Mouse (Mus musculus) kidney, adult 2 months (tissue): ENCODE data around the gene Sirpb1c. TPM values are rescaled to one million over a fixed set of nuclear protein-coding genes. Genes with fewer than 3 reads are reported as not detected.
"Not testable (repeated sequence)": the region's sequence is repeated elsewhere in the genome, so short reads cannot be mapped to it uniquely, and the experiment has no call there.

Experiments
- DNase-seq: peaks from one replicate; pipeline ENCODE4 v3.0.0; 2021
- H3K27ac ChIP-seq: fragments of 200-500 bp; 2 replicates; pipeline ENCODE4 v1.5.1; 2012; ENCODE audit warnings: low read depth, low read length, control low read depth, inconsistent platforms; ENCODE audit not compliant: insufficient read depth
- H3K27me3 ChIP-seq: fragments of 200-500 bp; replicated peaks from 2 replicates; pipeline ENCODE4 v1.6.1; 2012; ENCODE audit warnings: mild to moderate bottlenecking, moderate library complexity, low read length, inconsistent platforms; ENCODE audit not compliant: control insufficient read depth, insufficient read depth
- H3K36me3 ChIP-seq: fragments of 200-500 bp; 2 replicates; pipeline ENCODE4 v1.6.1; 2012; ENCODE audit warnings: mild to moderate bottlenecking, moderate library complexity, low read length, inconsistent platforms; ENCODE audit not compliant: control insufficient read depth, insufficient read depth
- H3K4me1 ChIP-seq: fragments of 200-500 bp; 2 replicates; pipeline ENCODE4 v1.6.1; 2011; ENCODE audit warnings: low read length; ENCODE audit not compliant: control insufficient read depth, insufficient read depth
- H3K4me3 ChIP-seq: fragments of 200-500 bp; 2 replicates; pipeline ENCODE4 v1.5.1; 2011; ENCODE audit warnings: mild to moderate bottlenecking, low read depth, low read length, control low read depth; ENCODE audit not compliant: insufficient read depth
- CTCF ChIP-seq: fragments of 200-500 bp; conservative IDR thresholded peaks from 2 replicates; pipeline ENCODE4 v1.5.1; 2011; ENCODE audit warnings: low read depth, mild to moderate bottlenecking, control low read depth, low read length, moderate library complexity, mixed read lengths; ENCODE audit not compliant: insufficient read depth, insufficient read length
- POLR2A ChIP-seq: fragments of 200-500 bp; IDR thresholded peaks from one replicate; pipeline ENCODE4 v1.6.1; 2011; ENCODE audit warnings: low read depth, low read length, control low read depth
- WGBS: fragments of 180-500 bp; shearing (Covaris S2); methylation state at CpG from one replicate; pipeline ENCODE4 v1.1.7; 2018; 5-methylcytosine and 5-hydroxymethylcytosine counted together
- polyA plus RNA-seq: library from polyadenylated mRNA; depleted of rRNA; stranded (reverse); fragments of >200 nt; gene quantifications from 2 replicates; pipeline ENCODE4 v1.2.3, GENCODE M21; 2012; rRNA removed

Sirpb1c gene
- polyA plus RNA-seq: 0.20 and 0.24 TPM in 2 replicates

DNA sequence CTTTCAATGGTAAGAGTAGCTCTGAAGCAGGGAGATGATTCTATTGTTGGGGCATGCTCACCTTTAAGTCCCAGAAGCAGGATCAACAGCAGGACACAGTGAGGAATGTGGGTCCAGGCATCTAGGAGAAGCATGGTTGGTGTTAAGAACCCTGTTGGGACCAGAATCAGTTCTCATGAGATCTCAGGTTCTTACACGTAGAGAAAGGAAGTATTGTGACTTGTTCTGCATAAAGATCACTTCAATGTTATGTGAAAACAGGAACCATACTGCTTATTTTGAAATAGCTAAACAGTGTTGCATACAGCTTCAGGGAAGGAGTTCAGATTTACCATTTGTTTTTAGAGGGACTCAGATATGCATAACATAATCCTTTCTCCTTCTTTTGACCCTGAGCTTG, at the start of gene Sirpb1c:
TSS of gene Sirpb1c (minus strand) at position 249 of the 400 bp plus-strand sequence.
- not testable (repeated sequence) for H3K4me1 ChIP-seq, DNase-seq, H3K27ac ChIP-seq, H3K36me3 ChIP-seq, H3K4me3 ChIP-seq, H3K27me3 ChIP-seq
- WGBS: 78% methylated on average over 1 of the region's 1 CpGs

DNA sequence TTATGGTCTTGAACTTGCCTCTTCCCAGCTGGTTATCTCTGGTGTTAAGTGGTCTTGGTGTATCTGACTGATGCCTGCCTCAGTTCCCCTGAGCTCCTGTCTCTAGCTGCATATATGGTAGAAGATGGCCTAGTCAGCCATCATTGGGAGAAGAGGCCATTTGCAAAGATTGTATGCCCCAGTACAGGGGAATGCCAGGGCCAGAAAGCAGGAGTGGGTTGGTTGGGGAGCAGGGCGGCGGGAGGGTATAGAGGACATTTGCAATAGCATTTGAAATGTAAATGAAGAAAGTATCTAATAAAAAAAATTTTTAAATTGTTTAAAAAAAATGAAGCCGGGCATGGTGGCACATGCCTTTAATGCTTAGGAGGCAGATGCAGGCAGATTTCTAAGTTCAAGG, 38.1 kb upstream of the Sirpb1c start:
- no peaks in the 10 kb centered on the region for H3K4me1 ChIP-seq
- H3K27ac ChIP-seq: no peak overlapping the region
- no peak overlapping the region for H3K4me3 ChIP-seq
- no peaks in the 10 kb centered on the region for H3K27me3 ChIP-seq
- no peak for DNase-seq
- no peak for TF ChIP-seq POLR2A
- no peak for TF ChIP-seq CTCF
- 87% methylated on average over 3 of the region's 3 CpGs for WGBS
- H3K36me3 ChIP-seq: no peaks in the 10 kb centered on the region

DNA sequence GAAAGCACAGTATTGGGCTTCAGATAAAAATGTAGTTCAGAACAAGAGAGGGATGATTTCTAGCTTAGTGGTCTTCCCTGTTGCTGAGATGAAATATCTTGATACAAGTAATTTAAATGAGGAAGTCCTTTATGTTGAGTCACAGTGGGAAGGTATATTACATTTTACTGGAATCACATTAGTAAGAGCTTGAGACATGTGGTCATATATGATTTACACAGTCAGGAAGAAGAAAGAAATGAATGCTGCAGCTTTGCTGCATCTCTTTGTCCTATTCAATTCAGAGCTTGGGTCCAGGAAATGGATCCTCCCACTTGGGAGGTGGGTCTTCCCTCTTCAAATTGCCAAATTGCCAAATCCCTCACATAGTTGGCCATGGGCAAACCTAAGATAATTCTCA, 7.4 kb upstream of the Sirpb1c start:
- H3K27me3 ChIP-seq, H3K27ac ChIP-seq, H3K4me1 ChIP-seq, H3K4me3 ChIP-seq, H3K36me3 ChIP-seq, DNase-seq: not testable (repeated sequence)

DNA sequence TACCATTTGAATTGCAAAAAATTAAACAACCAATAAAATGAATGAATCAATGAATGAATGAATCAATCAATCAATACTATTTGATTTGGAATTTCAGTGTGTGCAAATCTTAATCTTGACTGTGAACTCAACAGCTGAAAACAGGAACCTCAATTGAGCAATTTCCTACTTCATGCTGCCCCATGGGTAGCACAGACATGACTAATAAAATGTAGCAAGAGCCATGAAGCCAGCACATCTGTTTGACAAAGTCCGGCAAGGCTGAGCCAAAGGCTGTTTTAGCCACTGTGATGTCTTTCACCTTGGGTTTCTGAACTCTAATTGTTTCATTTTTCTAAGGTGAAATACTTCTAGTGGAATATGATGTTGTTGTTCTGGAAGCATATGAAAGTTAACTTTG, 1.6 kb upstream of the Sirpb1c start:
- no peaks in the 10 kb centered on the region for H3K36me3 ChIP-seq
- H3K4me3 ChIP-seq: no peak overlapping the region
- H3K4me1 ChIP-seq: no peaks in the 10 kb centered on the region
- 98% methylated on average over 1 of the region's 1 CpGs for WGBS
- H3K27me3 ChIP-seq: no peaks in the 10 kb centered on the region
- TF ChIP-seq CTCF: no peak
- TF ChIP-seq POLR2A: no peak
- H3K27ac ChIP-seq: no peak overlapping the region
- DNase-seq: no peak

DNA sequence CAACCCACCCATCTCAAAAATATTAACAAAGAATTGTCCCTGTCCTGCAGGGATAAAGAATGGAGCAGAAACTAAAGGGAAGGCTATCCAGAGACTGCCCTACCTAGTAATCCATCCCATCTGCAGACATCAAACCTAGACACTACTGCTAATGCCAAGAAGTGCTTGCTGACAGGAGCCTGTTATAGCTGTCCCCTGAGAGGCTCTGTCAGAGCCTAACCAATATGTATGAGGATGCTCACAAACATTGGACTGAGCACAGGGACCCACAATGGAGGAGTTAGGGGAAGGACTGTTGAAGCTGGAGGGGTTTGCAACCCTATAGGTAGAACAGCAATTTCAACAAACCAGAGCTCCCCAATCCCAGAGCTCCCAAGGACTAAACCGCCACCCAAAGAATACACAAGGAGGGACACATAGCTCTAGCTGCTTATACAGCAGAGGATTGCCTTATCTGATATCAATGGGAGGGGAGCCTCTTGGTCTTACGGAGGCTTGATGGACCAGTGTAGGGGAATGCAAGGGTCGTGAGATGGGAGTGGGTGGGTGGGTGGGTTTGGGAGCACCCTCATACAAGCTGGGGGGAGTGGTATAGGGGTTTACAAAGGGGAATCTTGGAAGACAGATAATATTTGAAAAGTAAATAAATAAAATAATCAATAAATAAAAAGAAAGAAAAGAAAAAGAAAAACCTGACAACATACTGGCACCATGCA, 838 bp downstream of the Sirpb1c start:
- no peak for DNase-seq
- Histone ChIP-seq H3K27me3 (no peaks in the 10 kb centered on the region), H3K27ac (no peak overlapping the region), H3K36me3 (no peaks in the 10 kb centered on the region), H3K4me3 (no peak overlapping the region), H3K4me1 (no peaks in the 10 kb centered on the region)
- TF ChIP-seq CTCF (no peak), POLR2A (no peak)
- WGBS: 72% methylated on average over 3 of the region's 3 CpGs

DNA sequence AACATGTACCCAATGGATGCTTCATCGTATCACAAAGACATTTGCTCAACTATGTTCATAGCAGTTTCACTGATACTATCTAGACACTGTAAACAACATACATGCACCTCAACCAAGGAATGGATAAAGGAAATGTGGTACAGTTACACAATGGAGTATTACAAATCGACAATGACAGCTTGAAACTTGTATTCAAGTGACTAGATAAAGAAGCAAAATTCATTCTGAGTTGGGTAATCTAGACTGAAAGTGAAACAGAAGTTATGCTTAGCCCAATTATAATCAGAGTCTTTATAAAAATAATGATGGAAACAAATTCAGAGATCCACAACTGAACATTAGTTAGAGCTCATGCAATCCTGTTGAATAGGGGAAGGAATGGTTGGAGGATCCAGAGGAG, 74.7 kb downstream of the Sirpb1c start:
- H3K36me3 ChIP-seq, H3K27me3 ChIP-seq, H3K4me3 ChIP-seq, H3K27ac ChIP-seq, H3K4me1 ChIP-seq, DNase-seq: not testable (repeated sequence)
- 67% methylated on average over 2 of the region's 2 CpGs for WGBS

Other genes starting within 250 kb of the Sirpb1c start
- not detected in 2 replicates for gene Gm5150, start 157.9 kb upstream of the Sirpb1c start, polyA plus RNA-seq